Mouse (Mus musculus) heart, embryonic 16.5 days (tissue): ENCODE measurements around the gene Sgce. TPM values are rescaled to one million over a fixed set of nuclear protein-coding genes. Genes with fewer than 3 reads are reported as not detected.
"Not testable (repeated sequence)": the region's sequence is repeated elsewhere in the genome, so short reads cannot be mapped to it uniquely, and the experiment has no call there.

Experiments
- ATAC-seq: fragments of 200-750 bp; cut with Nextera tagmentation; replicated peaks from 2 replicates; pipeline ENCODE4 v1.8.0; 2017; ENCODE audit warnings: moderate number of reproducible peaks; ENCODE audit not compliant: insufficient read depth, low FRiP score; ENCODE audit errors: extremely low read depth
- H3K27ac ChIP-seq: fragments of 300-500 bp; sonication (generic); 2 replicates; pipeline ENCODE4 v1.5.1; 2014; ENCODE audit warnings: mild to moderate bottlenecking, low read length, control low read depth, moderate library complexity
- H3K27me3 ChIP-seq: fragments of 300-500 bp; sonication (generic); 2 replicates; pipeline ENCODE4 v1.6.1; 2014; ENCODE audit warnings: low read length, mixed read lengths; ENCODE audit not compliant: control insufficient read depth, insufficient read depth
- H3K36me3 ChIP-seq: fragments of 300-500 bp; sonication (generic); 2 replicates; pipeline ENCODE4 v1.6.1; 2014; ENCODE audit not compliant: control insufficient read depth, insufficient read depth
- H3K4me1 ChIP-seq: fragments of 300-500 bp; sonication (generic); 2 replicates; pipeline ENCODE4 v1.6.1; 2014; ENCODE audit warnings: low read length, mixed read lengths; ENCODE audit not compliant: control insufficient read depth, insufficient read depth
- H3K4me2 ChIP-seq: fragments of 300-500 bp; sonication (generic); 2 replicates; pipeline ENCODE4 v1.6.1; 2014; ENCODE audit warnings: low read depth, mild to moderate bottlenecking, control low read depth, low read length
- H3K4me3 ChIP-seq: fragments of 300-500 bp; sonication (generic); 2 replicates; pipeline ENCODE4 v1.5.1; 2014; ENCODE audit warnings: mild to moderate bottlenecking, control low read depth, low read length
- H3K9ac ChIP-seq: fragments of 300-500 bp; sonication (generic); 2 replicates; pipeline ENCODE4 v1.6.1; 2014; ENCODE audit warnings: low read length, control low read depth
- H3K9me3 ChIP-seq: fragments of 300-500 bp; sonication (generic); replicated peaks from 2 replicates; pipeline ENCODE4 v1.6.1; 2016; ENCODE audit warnings: low read length; ENCODE audit not compliant: control insufficient read depth
- WGBS: fragments of 180-500 bp; shearing (Covaris S2); extraction: QIAGEN DNeasy Blood & Tissue Kit; methylation state at CpG from one replicate; pipeline ENCODE4 v1.1.7; 2014; 5-methylcytosine and 5-hydroxymethylcytosine counted together
- polyA plus RNA-seq: library from polyadenylated mRNA; unstranded; fragments of >200 nt; fragmentation: Nextera tagmentation; extraction: Ambion mirVana; gene quantifications from 2 replicates; pipeline ENCODE4 v1.2.1, GENCODE M21; 2015

Gene Sgce
- 51.9 and 54.0 TPM in 2 replicates for polyA plus RNA-seq

GRCm38 (mm10) chr6:4746696-4747439 is at the start of gene Sgce, which contains the start of gene Peg10:
TSS of gene Sgce (minus strand) at chr6:4747207.
TSS of gene Peg10 (plus strand) at chr6:4747306.
- Histone ChIP-seq H3K9me3 (peaks cover 13% of the 10 kb centered on the region), H3K27ac (peak within 1 kb of the TSS; percentile 73), H3K27me3 (no peaks in the 10 kb centered on the region), H3K36me3 (no peaks in the 10 kb centered on the region), H3K4me3 (peak within 1 kb of the TSS; percentile 64), H3K9ac (peak within 1 kb of the TSS; percentile 78), H3K4me1 (no peaks in the 10 kb centered on the region), H3K4me2 (peak within 1 kb of the TSS; percentile 82)
- WGBS, result 51% methylated on average over 37 of the region's 38 CpGs
- peak; percentile 50 for ATAC-seq

GRCm38 (mm10) chr6:4796281-4796680 is 49.3 kb upstream of the Sgce start:
- 53% methylated on average over 1 of the region's 1 CpGs for WGBS
- H3K9ac ChIP-seq, result no peak overlapping the region
- H3K36me3 ChIP-seq, result no peaks in the 10 kb centered on the region
- H3K9me3 ChIP-seq, result no peaks in the 10 kb centered on the region
- H3K27me3 ChIP-seq, result no peaks in the 10 kb centered on the region
- H3K27ac ChIP-seq, result no peak overlapping the region
- no peaks in the 10 kb centered on the region for H3K4me1 ChIP-seq
- H3K4me3 ChIP-seq, result no peak overlapping the region
- no peak for ATAC-seq
- no peak overlapping the region for H3K4me2 ChIP-seq

- no peak overlapping the region for H3K9ac ChIP-seq
- H3K36me3 ChIP-seq, result no peaks in the 10 kb centered on the region
- no peaks in the 10 kb centered on the region for H3K27me3 ChIP-seq
- 45% methylated on average over 2 of the region's 2 CpGs for WGBS
- no peaks in the 10 kb centered on the region for H3K9me3 ChIP-seq
- H3K27ac ChIP-seq, result no peak overlapping the region
- ATAC-seq, result peak; percentile 89
- H3K4me3 ChIP-seq, result no peak overlapping the region
- no peaks in the 10 kb centered on the region for H3K4me1 ChIP-seq
- no peak overlapping the region for H3K4me2 ChIP-seq
Observed at GRCm38 (mm10) chr6:4762252-4762651, 15.2 kb upstream of the Sgce start.

DNA sequence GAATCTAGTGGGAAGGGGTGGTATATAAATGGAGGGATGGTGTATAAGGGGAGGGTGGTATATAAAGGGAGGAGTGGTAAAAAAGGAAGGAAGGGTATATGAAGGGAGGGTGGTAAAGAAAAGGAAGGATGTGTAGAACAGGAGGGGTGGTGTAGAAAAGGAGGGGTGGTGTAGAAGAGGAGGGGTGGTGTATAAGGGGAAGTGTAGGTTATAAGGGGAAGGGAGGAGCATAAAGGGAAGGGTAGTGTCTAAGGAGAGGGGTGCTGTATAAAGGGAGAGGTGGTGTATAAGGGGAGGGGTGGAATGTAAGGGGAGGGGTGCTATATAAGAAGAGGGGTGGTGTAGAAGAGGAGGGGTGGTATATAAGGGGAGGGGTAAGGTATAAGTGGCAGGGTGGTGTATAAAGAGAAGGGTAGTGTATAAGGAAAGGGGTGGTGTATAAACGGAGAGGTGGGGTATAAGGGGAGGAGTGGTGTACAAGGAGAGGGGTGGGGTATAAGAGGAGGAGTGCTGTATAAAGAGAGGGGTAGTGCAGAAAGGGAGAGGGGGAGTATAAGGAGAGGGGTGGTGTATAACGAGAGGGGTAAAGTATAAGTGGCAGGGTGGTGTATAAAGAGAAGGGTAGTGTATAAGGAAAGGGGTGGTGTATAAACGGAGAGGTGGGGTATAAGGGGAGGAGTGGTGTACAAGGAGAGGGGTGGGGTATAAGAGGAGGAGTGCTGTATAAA is 14.6 kb upstream of the Sgce start:
- not testable (repeated sequence) for H3K27me3 ChIP-seq, H3K4me2 ChIP-seq, H3K4me1 ChIP-seq, H3K27ac ChIP-seq, H3K4me3 ChIP-seq, H3K9me3 ChIP-seq, H3K9ac ChIP-seq, ATAC-seq, H3K36me3 ChIP-seq
- 49% methylated on average over 3 of the region's 3 CpGs for WGBS

GRCm38 (mm10) chr6:4754886-4755285 is 7.9 kb upstream of the Sgce start:
- Histone ChIP-seq H3K9ac (no peak overlapping the region), H3K36me3 (peaks cover 5% of the 10 kb centered on the region; the same call in 1 of the 2 replicates)
- 91% methylated on average over 16 of the region's 16 CpGs for WGBS

DNA sequence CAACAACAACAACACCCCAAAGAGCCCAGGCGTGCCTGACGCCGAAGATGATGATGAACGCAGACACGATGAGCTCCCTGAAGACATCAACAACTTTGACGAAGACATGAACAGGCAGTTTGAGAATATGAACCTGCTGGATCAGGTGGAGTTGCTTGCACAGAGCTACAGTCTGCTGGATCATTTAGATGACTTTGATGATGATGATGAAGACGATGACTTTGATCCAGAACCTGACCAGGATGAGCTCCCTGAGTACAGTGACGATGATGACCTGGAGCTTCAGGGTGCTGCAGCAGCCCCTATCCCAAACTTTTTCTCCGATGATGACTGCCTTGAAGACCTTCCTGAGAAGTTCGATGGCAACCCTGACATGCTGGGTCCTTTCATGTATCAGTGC is 7.3 kb upstream of the Sgce start:
- Histone ChIP-seq H3K4me1 (no peaks in the 10 kb centered on the region), H3K9me3 (peaks cover 3% of the 10 kb centered on the region), H3K27ac (no peak overlapping the region), H3K4me3 (no peak overlapping the region), H3K27me3 (no peaks in the 10 kb centered on the region), H3K9ac (no peak overlapping the region), H3K36me3 (peaks cover 5% of the 10 kb centered on the region; the same call in 1 of the 2 replicates), H3K4me2 (no peak overlapping the region)
- 92% methylated on average over 10 of the region's 10 CpGs for WGBS
- no peak for ATAC-seq

More at GRCm38 (mm10) chr6:4754886-4755285, 7.9 kb upstream of the Sgce start:
- Histone ChIP-seq H3K4me1 (no peaks in the 10 kb centered on the region), H3K9me3 (peaks cover 3% of the 10 kb centered on the region), H3K4me3 (no peak overlapping the region), H3K27ac (no peak overlapping the region), H3K4me2 (no peak overlapping the region), H3K27me3 (no peaks in the 10 kb centered on the region)
- no peak for ATAC-seq

GRCm38 (mm10) chr6:4751355-4751754 is 4.3 kb upstream of the Sgce start:
- no peaks in the 10 kb centered on the region for H3K27me3 ChIP-seq
- H3K27ac ChIP-seq, result no peak overlapping the region
- peaks cover 16% of the 10 kb centered on the region for H3K9me3 ChIP-seq
- H3K36me3 ChIP-seq, result peaks cover 5% of the 10 kb centered on the region; the same call in 1 of the 2 replicates
- H3K4me3 ChIP-seq, result no peak overlapping the region
- no peaks in the 10 kb centered on the region for H3K4me1 ChIP-seq
- no peak for ATAC-seq
- H3K9ac ChIP-seq, result no peak overlapping the region
- H3K4me2 ChIP-seq, result no peak overlapping the region
- whole genome bisulfite sequencing, result 70% methylated on average over 4 of the region's 4 CpGs

- Histone ChIP-seq H3K4me2 (peak overlapping the region; percentile 82), H3K27me3 (no peaks in the 10 kb centered on the region), H3K9ac (no peak overlapping the region), H3K4me3 (peak overlapping the region; percentile 64), H3K27ac (no peak overlapping the region), H3K36me3 (no peaks in the 10 kb centered on the region), H3K4me1 (no peaks in the 10 kb centered on the region), H3K9me3 (peaks cover 13% of the 10 kb centered on the region)
- ATAC-seq, result peak; percentile 92
- WGBS, result 53% methylated on average over 22 of the region's 22 CpGs
Observed at GRCm38 (mm10) chr6:4749091-4749490, 2.1 kb upstream of the Sgce start.

- peak overlapping the region; percentile 82 for H3K4me2 ChIP-seq
- WGBS, result 49% methylated on average over 15 of the region's 15 CpGs
- H3K4me1 ChIP-seq, result no peaks in the 10 kb centered on the region
- no peak overlapping the region for H3K27ac ChIP-seq
- peaks cover 13% of the 10 kb centered on the region for H3K9me3 ChIP-seq
- no peaks in the 10 kb centered on the region for H3K27me3 ChIP-seq
- H3K4me3 ChIP-seq, result peak overlapping the region; percentile 64
- H3K36me3 ChIP-seq, result no peaks in the 10 kb centered on the region
- H3K9ac ChIP-seq, result 0 out of 2 replicates have a peak overlapping the region, but pooled peaks have one; percentile 45
- ATAC-seq, result 0 out of 2 replicates have a peak, but pooled peaks have one; percentile 5
Observed at GRCm38 (mm10) chr6:4748506-4748961, 1.5 kb upstream of the Sgce start.
